Mouse (Mus musculus) lung, postnatal 0 days (tissue): ENCODE measurements around the gene Fndc3b.

Source experiments
- CTCF ChIP-seq: IDR thresholded peaks from 2 replicates; pipeline ENCODE4 v1.5.1; 2016; ENCODE audit warnings: antibody characterized with exemption, mild to moderate bottlenecking
- EP300 ChIP-seq: IDR thresholded peaks from 2 replicates; pipeline ENCODE4 v1.6.1; 2016; ENCODE audit warnings: antibody characterized with exemption, mild to moderate bottlenecking, control low read depth

DNA sequence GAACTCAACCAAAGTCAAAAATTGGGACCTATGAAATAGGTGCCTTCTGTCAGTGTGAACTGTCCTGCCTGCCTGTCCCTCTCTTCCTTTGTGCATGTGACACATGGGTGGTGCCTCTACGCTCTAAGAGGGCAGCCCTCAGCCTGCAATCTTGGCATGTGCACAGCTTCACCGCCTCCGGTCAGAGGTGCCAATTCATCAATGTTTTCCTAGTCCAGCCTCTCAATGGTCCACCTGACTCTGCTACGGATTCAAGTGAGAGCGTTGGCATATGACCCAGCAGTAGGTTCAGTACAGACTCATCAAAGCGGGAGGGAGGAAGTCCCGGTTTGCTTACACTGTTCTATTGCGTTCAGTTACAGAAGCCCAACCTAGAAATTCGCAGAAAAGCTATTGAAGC, 192.2 kb downstream of the Fndc3b start:
- no peak for TF ChIP-seq CTCF
- TF ChIP-seq EP300, result no peak
